Mouse (Mus musculus): Measurements from ENCODE around the gene Smc3.
"Not testable (repeated sequence)": the region's sequence is repeated elsewhere in the genome, so short reads cannot be mapped to it uniquely, and the experiment has no call there.

Gene Smc3

DNA sequence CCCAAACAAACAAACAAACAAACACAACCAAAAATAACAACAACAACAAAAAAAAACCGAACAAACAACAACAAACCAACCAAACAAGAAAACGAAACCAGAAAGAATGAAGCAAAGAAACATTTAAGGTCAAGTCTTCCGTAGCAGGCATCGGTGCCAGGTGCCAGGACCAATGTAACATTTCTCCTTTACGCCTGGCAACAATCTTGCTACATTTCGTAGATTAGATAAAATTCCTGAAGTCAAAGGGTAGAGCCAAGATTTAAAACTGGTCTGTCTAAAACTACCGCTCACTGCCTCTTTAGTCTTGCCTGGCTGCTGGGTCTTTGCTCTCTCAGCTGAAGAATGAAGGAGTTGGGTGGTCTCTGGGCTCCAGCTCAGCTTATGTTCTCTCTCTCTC lies 24.1 kb upstream of the Smc3 start:
- no peak for DNase-seq (ENCODE audit: low read depth, low spot score)

DNA sequence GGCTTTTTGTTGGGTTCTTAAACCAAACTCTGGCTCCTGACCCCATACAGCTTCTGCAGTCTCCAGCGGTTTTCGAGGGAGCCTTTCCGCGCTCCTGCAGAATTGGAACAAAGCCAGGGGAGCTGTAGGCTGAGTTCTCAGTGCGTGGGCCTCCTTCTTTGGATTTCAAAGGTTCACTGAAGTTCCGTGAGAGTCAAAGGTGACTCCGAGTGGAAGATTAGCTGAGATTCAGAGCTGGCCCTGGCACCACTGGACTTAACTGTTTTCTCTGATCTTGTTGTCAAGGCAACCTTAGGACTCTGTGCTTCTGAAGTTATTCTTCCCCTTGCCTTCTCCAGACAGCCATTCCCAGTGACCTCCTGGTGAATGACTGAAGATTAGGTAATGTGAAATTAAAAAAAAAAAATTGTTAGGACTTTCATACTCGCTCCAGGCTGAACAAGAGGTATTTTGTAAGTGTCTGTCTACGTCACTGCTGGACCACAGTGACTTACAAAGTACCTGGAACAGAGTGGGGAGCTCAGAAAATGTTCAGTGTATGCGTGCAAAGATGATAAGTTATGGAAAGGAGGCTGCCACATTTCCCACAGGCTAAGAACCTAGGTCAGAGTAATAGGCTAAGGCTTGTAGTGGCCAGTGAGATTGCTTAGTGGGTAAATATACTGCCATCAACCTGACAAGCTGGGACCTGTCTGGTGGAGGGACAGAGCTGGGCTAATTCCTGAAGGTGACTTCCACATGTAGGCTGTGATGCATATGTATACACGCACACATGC lies 23.0 kb upstream of the Smc3 start:
- DNase-seq (ENCODE audit: low read depth, low spot score), result no peak

DNA sequence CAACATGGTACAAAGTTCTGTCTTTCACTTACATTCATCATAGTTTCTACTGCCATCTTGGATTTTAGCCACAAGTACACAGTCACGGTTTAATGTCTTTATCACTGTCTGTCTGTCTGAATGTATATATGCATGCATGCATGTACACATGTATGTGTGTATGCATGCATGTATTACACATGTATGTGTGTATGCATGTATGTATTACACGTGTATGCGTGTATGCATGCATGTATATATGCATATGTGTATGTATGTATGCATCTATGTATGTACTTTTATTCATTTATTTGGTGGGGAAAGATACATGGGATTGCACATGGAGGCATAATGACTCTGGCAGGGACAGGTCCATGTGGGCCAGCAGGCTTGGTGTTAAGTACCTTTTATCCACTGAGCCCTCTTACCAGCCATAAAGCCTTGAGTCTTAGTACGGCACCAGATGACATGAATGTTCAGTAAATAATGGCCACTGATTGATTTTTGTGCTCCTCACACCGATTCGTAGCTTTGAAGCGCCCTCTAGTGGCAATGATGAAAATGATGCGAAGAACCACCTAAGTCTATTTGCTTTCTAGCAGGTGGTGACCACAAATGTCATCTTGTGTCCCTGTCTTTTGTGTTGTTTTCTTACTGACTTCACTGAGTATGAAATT lies 21.5 kb upstream of the Smc3 start:
- peak; percentile 91 for DNase-seq (ENCODE audit: low read depth, low spot score)

DNA sequence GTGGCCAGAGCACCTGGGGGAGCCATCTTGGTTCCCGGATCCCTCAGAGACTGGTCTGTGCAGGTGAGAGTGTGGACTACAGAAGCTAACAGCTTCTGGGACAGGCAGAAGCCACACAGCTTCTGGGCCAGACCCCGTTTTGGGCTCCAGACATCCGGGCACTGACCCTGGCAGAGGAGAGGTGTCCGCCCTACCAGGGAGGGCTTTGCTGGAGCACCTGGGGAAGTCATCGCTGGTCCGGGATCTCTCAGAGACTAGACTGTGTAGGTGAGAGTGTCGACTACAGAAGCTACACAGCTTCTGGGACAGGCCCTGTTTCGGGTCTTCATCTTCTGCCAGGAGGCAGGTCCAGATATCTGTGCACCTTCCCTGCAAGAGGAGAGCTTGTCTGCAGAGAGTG lies 19.9 kb upstream of the Smc3 start:
- DNase-seq (ENCODE audit: low read depth, low spot score), result not testable (repeated sequence)

DNA sequence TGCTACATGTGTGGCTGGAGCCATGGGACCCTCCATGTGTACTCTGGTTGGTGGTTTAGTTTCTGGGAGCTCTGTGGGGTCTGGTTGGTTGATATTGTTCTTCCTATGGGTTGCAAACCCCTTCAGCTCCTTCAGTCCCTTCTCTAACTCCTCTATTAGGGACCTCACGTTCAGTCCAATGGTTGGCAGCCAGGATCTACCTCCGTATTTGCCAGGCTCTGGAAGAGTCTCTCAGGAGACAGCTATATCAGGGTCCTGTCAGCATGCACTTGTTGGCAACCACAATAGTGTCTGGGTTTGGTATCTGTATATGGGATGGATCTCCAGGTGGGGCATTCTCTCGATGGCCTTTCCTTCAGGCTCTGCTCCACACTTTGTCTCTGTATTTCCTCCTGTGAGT lies 12.5 kb upstream of the Smc3 start:
- DNase-seq (ENCODE audit: low read depth, low spot score), result not testable (repeated sequence)

DNA sequence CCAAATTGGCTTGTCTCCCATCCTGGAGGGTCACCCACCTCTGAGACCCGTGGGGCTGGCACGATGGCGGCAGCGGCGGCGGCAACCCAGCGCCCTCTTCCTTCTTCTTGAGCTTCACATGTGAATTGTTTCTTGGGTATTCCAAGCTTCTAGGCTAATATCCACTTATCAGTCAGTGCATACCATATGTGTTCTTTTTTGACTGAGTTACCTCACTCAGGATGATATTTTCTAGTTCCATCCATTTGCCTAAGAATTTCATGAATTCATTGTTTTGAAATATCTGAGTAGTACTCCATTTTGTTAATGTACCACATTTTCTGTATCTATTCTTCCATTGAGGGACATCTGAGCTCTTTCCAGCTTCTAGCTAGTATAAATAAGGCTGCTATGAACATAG lies 11.2 kb upstream of the Smc3 start, which contains the start of gene Nutf2-ps1:
TSS of gene Nutf2-ps1 (minus strand) at position 101 of the 400 bp plus-strand sequence.
- DNase-seq (ENCODE audit: low read depth, low spot score), result not testable (repeated sequence)

DNA sequence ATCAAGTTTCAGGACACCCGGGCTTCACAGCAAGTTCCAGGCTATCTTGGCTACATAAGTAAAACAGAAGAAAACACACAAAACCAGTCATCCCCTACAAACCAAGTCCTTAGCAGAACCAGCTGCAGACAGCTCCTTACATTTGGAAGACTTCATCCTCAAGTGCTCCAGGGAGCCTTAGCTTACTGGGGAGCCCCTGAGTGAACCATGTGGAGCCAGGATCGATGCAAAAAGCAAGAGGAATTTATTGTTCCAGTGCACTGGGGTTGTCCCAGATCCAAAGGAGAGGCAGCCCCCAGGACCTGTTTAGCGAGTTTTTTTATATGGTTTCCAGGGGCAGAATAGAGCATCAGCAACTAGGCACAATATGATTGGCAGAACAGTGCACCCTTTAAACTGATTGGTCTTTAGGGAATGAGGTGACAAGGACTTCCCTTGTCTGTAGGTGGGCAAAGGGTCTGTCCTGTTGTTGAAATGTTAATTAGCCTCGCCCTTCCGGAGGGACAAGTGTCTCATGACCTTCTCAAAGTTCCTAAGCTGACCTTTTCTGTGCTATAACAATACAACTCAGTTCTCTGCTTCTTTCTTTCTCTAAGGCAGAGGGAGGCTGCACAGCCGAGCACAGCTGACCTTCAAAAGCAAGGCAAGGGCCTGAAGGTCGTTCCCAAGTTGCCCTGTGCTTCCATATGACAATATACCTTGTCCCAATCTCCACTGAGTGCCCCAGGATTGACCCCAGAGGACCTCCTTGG lies 3.3 kb upstream of the Smc3 start:
- peak; percentile 32 for DNase-seq (ENCODE audit: low read depth, low spot score)

DNA sequence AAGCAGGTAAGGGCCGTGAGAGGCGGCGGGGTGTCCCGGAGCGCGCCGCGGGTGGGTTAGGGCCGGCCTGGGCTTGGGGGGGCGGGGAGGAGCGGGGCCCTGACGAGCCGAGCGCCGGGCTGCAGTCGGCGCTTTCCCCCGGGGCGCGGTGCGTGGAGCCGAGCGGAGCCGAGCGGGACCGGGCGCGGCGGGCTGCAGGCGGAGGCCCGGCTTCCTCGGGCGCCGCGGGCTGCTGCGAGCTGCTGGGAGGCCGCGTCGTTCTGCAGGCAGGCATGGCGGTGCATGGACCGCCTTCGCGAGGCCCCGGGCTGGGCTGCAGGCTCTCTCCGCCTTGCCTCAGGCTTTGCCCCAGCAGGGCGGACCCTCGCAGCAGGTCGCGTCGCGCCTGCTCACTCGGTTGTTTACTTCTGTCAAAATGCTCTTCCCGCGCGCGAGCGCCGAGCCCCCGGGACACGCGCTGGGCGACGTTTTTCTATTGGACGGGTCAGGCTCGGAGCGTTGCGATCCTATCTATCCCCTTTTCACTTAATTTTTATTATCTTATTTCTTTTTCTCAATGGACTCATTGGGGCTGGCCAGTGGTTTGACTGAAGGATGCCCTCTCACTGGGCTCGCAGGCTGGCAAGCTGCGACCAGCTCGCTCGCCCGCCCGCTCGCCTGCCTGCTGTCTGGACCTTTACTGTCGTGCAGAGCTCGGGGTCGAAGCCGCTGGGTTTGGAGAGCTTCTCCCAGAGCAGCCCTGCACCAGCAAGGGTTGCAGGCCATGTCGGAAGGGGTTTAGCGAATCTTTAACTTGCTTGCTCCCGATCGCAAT lies 558 bp downstream of the Smc3 start:
- DNase-seq (ENCODE audit: low read depth, low spot score), result peak; percentile 42

DNA sequence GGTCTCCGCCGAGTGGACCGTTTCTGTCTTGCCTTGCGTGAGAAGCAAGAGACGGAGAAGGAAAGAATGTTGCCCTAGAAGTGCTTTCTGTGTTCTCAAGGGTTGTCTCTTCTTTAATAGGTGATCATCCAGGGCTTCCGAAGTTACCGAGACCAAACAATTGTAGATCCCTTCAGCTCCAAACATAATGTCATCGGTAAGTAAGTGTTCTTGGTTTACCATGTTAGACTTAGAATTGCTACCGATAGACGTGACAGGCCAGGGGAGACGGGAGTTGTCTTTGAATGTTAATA lies 1.1 kb downstream of the Smc3 start:
- DNase-seq (ENCODE audit: low read depth, low spot score), result peak; percentile 34

DNA sequence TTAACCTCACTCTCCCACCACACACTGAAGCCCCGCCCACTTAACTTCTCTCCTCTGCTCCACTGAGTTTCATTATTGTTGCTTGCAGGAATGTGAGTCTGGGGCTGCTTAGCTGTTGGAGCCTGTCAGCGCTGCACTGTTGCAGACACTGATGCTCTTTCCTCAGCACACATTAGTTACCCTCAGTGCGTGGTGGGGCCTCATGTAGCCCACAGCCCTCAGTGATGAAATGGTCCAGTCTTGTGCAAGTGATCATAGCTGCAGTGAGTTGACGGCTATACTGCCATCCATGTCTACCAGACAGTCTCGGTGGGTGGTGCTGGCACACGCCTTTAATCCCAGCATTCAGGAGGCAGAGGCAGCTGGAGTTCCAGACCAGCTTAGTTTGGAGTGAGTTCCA lies 8.7 kb downstream of the Smc3 start:
- no peak for DNase-seq (ENCODE audit: low read depth, low spot score)

DNA sequence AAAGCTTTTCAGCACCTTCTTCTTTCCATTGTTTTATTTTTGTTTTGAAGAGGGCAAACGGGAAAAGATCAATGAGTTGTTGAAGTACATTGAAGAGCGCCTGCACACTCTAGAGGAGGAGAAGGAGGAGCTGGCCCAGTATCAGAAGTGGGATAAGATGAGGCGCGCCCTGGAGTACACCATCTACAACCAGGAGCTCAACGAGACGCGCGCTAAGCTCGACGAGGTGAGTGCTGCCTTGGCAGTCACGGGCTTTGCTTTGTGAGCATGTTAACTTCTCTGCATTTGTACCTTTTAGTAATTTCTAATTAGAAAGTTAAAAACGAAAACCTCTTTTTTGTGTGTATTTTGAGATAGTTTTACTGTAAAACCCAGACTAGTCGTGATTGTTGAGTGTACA lies 21.5 kb downstream of the Smc3 start:
- DNase-seq (ENCODE audit: low read depth, low spot score), result no peak

DNA sequence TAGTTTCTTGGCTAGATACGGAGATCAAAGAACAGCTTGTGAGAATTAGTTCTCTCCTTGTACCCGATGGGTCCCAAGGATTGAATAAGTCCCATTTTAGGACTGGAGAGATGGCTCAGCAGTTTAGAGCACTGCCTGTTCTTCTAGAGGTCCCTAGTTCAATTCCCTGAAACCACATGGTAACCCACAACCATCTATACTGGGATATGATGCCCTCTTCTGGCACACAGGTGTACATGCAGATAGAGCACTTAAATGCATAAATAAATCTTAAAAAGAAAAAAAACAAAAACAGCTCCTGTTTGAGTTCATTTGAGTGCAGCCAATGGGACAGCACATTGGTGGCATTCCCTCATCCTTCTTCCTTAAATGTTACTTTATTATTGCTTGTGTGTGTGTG lies 37.8 kb downstream of the Smc3 start:
- DNase-seq (ENCODE audit: low read depth, low spot score), result peak; percentile 62

DNA sequence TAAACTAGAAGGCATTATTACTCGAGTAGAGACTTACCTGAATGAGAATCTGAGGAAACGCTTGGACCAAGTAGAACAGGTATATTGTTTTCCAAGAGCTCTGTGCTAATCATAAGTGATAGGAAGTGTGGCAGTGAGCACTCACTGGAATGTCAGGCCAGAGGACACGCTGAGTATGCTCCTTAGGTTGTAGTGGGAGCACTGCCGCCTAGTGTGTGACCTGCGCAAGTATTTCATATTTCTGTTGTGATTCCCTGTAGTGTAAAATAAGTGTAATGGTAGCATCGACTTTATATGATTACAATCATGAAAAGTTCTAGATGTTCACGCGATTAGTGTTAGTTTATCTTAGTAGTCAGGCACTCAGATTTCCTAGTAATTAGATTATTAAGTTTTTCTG lies 38.5 kb downstream of the Smc3 start:
- no peak for DNase-seq (ENCODE audit: low read depth, low spot score)

DNA sequence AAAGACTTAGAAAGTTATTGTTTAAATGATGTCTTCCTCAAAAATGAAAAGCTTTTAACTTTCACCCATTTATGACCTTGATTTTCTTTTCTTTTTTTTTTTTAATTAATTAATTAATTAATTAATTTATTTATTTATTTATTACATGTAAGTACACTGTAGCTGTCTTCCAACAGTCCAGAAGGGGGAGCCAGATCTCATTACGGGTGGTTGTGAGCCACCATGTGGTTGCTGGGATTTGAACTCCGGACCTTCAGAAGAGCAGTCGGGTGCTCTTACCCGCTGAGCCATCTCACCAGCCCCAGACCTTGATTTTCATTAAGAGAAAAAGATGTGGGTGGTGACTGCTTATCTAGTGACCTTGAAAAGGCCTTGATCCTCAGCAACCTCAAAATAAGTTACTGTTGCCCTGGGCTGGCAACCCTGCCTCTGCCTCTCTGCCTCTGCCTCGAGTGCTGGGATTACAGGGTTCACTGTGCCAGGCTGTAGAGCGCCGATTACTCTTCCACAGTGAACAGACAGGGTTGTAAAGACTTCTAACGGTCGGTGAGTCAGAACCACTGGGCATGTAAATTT lies 43.9 kb downstream of the Smc3 start:
- DNase-seq (ENCODE audit: low read depth, low spot score), result peak; percentile 54

DNA sequence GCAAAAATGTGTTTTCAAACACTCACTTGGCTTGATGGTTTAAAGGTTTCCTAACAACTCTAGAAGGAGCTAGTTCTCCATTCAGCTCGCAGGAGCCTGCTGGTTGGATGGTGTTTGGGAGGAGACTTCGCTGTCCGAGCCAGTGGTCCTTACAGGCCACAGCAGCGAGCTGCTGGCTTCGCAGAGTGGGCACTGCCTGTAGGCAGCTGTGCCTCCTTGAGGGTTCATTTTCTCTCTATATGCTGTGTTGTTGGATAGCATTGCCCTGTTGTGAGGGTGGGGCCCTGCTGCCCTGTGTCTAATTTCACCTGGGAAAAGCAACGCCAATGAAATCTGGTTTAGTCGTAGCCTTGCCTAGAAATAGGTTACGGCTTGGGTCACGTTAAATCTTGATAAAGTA lies 47.1 kb downstream of the Smc3 start:
- no peak for DNase-seq (ENCODE audit: low read depth, low spot score)

DNA sequence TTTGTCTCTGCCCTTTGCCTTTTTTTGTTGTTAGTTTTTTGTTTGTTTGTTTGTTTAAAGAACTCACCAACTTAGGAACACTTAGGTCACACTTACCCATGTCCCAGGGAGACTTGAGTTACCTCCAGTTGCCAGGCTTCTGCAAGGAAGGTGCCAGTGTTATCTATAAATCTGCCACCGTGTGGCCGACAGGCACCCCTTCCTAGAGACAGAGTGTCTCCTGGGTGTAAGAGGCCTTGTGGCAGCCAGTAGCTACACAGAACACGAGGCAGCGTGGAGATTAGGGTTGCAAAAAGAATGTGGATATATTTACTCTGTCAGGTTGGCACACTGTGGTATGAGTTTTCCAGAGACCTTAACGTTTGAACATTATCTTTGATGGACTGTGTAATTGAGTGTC lies 47.9 kb downstream of the Smc3 start:
- peak; percentile 20 for DNase-seq (ENCODE audit: low read depth, low spot score)

DNA sequence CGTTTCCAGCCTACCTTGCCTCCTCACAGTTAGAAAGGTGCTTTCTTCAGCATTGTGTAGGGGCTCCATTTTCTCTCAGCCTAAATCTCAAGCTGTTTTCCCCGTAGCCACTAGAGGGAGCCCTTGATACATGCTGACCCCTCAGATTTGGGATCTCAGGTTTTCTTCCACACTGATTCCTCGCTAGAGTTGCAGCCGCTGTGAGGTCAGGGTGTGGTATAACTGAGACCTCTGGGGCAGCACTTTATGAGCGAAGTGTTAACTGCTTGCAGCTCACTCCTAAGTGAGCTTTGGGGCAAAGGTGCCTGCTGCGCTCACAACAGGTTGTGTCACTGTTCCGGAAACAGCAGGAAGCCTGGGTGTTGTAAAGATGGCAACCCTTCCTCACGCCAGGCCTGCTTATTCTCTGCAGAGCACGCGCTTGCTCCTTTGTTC lies 48.6 kb downstream of the Smc3 start:
- peak; percentile 90 for DNase-seq (ENCODE audit: low read depth, low spot score)

DNA sequence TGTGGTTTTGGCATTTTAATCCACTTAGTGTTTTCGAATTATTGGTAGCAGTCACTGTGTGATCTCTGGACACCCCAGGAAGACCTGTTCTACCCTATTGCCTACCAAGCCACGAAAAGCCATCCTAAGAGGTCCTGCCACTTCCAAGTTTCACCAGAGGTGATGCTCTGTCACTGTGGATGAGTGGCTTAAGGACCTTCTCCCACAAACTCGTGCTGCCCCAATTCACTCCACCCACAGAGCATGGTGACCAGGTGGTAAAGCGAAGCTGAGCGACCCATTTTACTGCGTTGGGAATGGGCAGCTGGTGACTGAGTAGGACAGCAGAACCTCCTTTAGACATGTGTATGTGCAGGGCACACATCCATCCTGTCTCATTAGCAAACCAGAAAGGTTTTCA lies 49.2 kb downstream of the Smc3 start:
- peak; percentile 57 for DNase-seq (ENCODE audit: low read depth, low spot score)

DNA sequence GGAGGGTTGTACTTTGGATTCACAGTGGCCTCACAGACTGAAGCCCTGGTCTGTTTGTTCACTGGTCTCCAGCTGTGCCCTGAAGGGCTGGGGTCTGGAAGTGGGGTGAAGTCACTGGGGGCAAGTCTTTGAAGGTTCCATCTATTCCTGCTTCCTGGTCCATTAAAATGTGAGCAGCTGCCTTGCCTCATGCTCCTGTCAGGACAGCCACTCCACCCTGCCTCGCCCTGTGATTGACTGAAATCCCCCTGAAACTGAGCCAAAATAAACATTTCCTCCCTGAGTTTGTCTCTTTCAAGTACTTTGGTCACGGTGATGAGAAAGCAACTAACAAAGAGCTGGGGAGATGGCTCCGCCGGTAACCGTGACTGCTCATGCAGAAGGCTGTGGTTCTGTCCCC lies 49.6 kb downstream of the Smc3 start:
- peak; percentile 74 for DNase-seq (ENCODE audit: low read depth, low spot score)

DNA sequence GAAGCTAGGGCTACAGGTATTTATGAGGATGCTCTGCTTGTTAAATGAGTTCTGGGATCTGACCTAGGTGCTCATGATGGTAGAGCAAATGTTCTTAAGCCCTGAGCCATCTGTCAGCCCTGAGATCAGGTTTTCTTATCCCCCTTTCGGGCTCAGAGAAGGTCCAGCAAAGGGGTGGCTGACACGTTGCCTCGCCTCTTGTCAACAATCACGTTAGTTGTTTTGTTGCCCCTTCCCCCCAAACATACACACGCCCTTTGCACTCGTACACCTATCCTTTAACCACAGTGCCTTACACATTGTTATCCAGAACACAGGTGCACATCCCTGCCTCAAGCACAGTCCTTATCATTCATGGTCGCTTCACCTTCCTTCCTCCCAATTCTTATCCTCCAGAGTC lies 50.7 kb downstream of the Smc3 start:
- DNase-seq (ENCODE audit: low read depth, low spot score), result no peak

DNA sequence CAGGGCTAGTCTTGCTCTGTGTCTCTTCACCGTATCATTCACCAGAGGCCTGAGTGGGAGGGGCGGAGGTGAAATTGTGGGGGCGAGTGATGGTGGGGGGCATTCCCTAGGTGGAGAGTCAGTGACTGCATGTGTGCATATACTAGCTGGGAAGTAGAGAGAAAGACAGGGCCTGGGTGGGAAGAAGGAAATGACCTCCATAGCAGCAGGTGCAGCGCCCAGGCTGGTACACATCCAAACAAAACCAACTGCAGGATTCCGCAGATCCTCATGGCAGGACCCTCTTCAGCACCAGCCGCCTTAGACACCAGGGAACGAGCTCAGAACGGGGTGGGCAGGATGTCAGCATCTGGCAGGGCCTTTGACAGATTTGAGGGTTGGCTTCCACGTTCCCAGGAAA lies 52.1 kb downstream of the Smc3 start:
- no peak for DNase-seq (ENCODE audit: low read depth, low spot score)

Measured in 3T3-L1 (cell line).